Mouse (Mus musculus): Measurements from ENCODE around the gene Ric3. TPM values are rescaled to one million over a fixed set of nuclear protein-coding genes. Genes with fewer than 3 reads are reported as not detected.

The Ric3 gene
- polyA plus RNA-seq, 1 experiment: 2.4 TPM

- no peak for TF ChIP-seq POLR2A (IDR thresholded peaks at IDR 0.05; ENCODE audit: borderline replicate concordance, control insufficient read depth, low read depth, low read length)
- no peak for TF ChIP-seq CTCF (IDR thresholded peaks at IDR 0.05; ENCODE audit: control insufficient read depth, insufficient read depth, low read length)
- 75% methylated on average over 4 of the region's 4 CpGs for WGBS
- no peaks in the 10 kb centered on the region for H3K4me1 ChIP-seq (ENCODE audit: control insufficient read depth, insufficient read depth, low read length)
- no peak overlapping the region for H3K4me3 ChIP-seq (replicated peaks; ENCODE audit: control insufficient read depth, low read depth, low read length)
- H3K27ac ChIP-seq (ENCODE audit: control insufficient read depth, insufficient read depth, low read depth, low read length, poor library complexity): no peak overlapping the region
These were observed 668 bp upstream of the Ric3 start for GRCm38 (mm10) chr7:109083813-109084184.

GRCm38 (mm10) chr7:109082269-109083112 lies 640 bp downstream of the Ric3 start:
- TF ChIP-seq CTCF (IDR thresholded peaks at IDR 0.05; ENCODE audit: control insufficient read depth, insufficient read depth, low read length): no peak
- no peak for TF ChIP-seq POLR2A (IDR thresholded peaks at IDR 0.05; ENCODE audit: borderline replicate concordance, control insufficient read depth, low read depth, low read length)
- WGBS: 26% methylated on average over 12 of the region's 12 CpGs
- Histone ChIP-seq H3K4me3 (replicated peaks; ENCODE audit: control insufficient read depth, low read depth, low read length) (no peak overlapping the region), H3K4me1 (ENCODE audit: control insufficient read depth, insufficient read depth, low read length) (no peaks in the 10 kb centered on the region), H3K27ac (ENCODE audit: control insufficient read depth, insufficient read depth, low read depth, low read length, poor library complexity) (no peak overlapping the region; the same call in 1 of the 2 replicates)

- WGBS: 69% methylated on average over 5 of the region's 5 CpGs
- H3K27ac ChIP-seq (ENCODE audit: control insufficient read depth, insufficient read depth, low read depth, low read length, poor library complexity): no peak overlapping the region
- H3K4me1 ChIP-seq (ENCODE audit: control insufficient read depth, insufficient read depth, low read length): no peaks in the 10 kb centered on the region
- H3K4me3 ChIP-seq (replicated peaks; ENCODE audit: control insufficient read depth, low read depth, low read length): no peak overlapping the region
- no peak for TF ChIP-seq POLR2A (IDR thresholded peaks at IDR 0.05; ENCODE audit: borderline replicate concordance, control insufficient read depth, low read depth, low read length)
- TF ChIP-seq CTCF (IDR thresholded peaks at IDR 0.05; ENCODE audit: control insufficient read depth, insufficient read depth, low read length): no peak
These were observed 10.8 kb downstream of the Ric3 start for GRCm38 (mm10) chr7:109072326-109072725.

- Histone ChIP-seq H3K27ac (ENCODE audit: control insufficient read depth, insufficient read depth, low read depth, low read length, poor library complexity) (no peak overlapping the region), H3K4me3 (replicated peaks; ENCODE audit: control insufficient read depth, low read depth, low read length) (no peak overlapping the region), H3K4me1 (ENCODE audit: control insufficient read depth, insufficient read depth, low read length) (no peaks in the 10 kb centered on the region)
- 80% methylated on average over 4 of the region's 4 CpGs for WGBS
- no peak for TF ChIP-seq CTCF (IDR thresholded peaks at IDR 0.05; ENCODE audit: control insufficient read depth, insufficient read depth, low read length)
- TF ChIP-seq POLR2A (IDR thresholded peaks at IDR 0.05; ENCODE audit: borderline replicate concordance, control insufficient read depth, low read depth, low read length): no peak
These were observed 13.5 kb downstream of the Ric3 start for GRCm38 (mm10) chr7:109069641-109070040.

- WGBS: 72% methylated on average over 4 of the region's 4 CpGs
- H3K4me3 ChIP-seq (replicated peaks; ENCODE audit: control insufficient read depth, low read depth, low read length): no peak overlapping the region
- TF ChIP-seq CTCF (IDR thresholded peaks at IDR 0.05; ENCODE audit: control insufficient read depth, insufficient read depth, low read length): no peak
These were observed 23.6 kb downstream of the Ric3 start for GRCm38 (mm10) chr7:109059536-109059935.

GRCm38 (mm10) chr7:109050831-109051230 lies 32.3 kb downstream of the Ric3 start:
- TF ChIP-seq POLR2A (IDR thresholded peaks at IDR 0.05; ENCODE audit: borderline replicate concordance, control insufficient read depth, low read depth, low read length) (no peak), CTCF (IDR thresholded peaks at IDR 0.05; ENCODE audit: control insufficient read depth, insufficient read depth, low read length) (no peak)
- WGBS: 86% methylated on average over 1 of the region's 1 CpGs
- H3K4me3 ChIP-seq (replicated peaks; ENCODE audit: control insufficient read depth, low read depth, low read length): no peak overlapping the region

More at GRCm38 (mm10) chr7:109059536-109059935, 23.6 kb downstream of the Ric3 start:
- Histone ChIP-seq H3K27ac (ENCODE audit: control insufficient read depth, insufficient read depth, low read depth, low read length, poor library complexity) (no peak overlapping the region), H3K4me1 (ENCODE audit: control insufficient read depth, insufficient read depth, low read length) (no peaks in the 10 kb centered on the region)

GRCm38 (mm10) chr7:109045876-109046275 lies 37.3 kb downstream of the Ric3 start:
- TF ChIP-seq POLR2A (IDR thresholded peaks at IDR 0.05; ENCODE audit: borderline replicate concordance, control insufficient read depth, low read depth, low read length): no peak
- no peak for TF ChIP-seq CTCF (IDR thresholded peaks at IDR 0.05; ENCODE audit: control insufficient read depth, insufficient read depth, low read length)
- 77% methylated on average over 2 of the region's 2 CpGs for WGBS
- no peak overlapping the region for H3K4me3 ChIP-seq (replicated peaks; ENCODE audit: control insufficient read depth, low read depth, low read length)
- no peaks in the 10 kb centered on the region for H3K4me1 ChIP-seq (ENCODE audit: control insufficient read depth, insufficient read depth, low read length)
- no peak overlapping the region for H3K27ac ChIP-seq (ENCODE audit: control insufficient read depth, insufficient read depth, low read depth, low read length, poor library complexity)

More at GRCm38 (mm10) chr7:109050831-109051230, 32.3 kb downstream of the Ric3 start:
- Histone ChIP-seq H3K4me1 (ENCODE audit: control insufficient read depth, insufficient read depth, low read length) (no peaks in the 10 kb centered on the region), H3K27ac (ENCODE audit: control insufficient read depth, insufficient read depth, low read depth, low read length, poor library complexity) (no peak overlapping the region)

DNA sequence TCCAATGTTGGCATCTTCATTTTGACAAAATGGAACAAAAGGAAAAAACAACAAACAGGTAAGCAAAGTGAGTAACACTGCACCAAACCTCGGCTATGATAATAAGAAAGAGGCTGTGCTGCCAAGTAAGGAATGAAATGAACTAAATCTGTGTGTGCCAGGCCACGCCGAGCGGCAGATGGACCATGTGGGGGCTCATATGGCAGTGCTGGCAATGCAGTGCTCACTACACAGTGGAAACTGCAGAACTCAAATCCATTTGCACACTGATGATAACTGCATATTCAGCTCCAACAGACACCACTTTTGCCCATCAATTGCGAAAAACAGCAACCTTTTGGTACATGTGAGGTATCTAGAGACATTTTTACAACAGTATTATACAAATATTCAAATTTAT lies 43.7 kb downstream of the Ric3 start:
- WGBS: 84% methylated on average over 5 of the region's 5 CpGs
- Histone ChIP-seq H3K4me1 (ENCODE audit: control insufficient read depth, insufficient read depth, low read length) (no peaks in the 10 kb centered on the region), H3K27ac (ENCODE audit: control insufficient read depth, insufficient read depth, low read depth, low read length, poor library complexity) (no peak overlapping the region), H3K4me3 (replicated peaks; ENCODE audit: control insufficient read depth, low read depth, low read length) (no peak overlapping the region)
- TF ChIP-seq POLR2A (IDR thresholded peaks at IDR 0.05; ENCODE audit: borderline replicate concordance, control insufficient read depth, low read depth, low read length): no peak
- no peak for TF ChIP-seq CTCF (IDR thresholded peaks at IDR 0.05; ENCODE audit: control insufficient read depth, insufficient read depth, low read length)
